Mouse (Mus musculus) limb, embryonic 13.5 days (tissue): Measurements from ENCODE around the gene Rerg. TPM values are rescaled to one million over a fixed set of nuclear protein-coding genes. Genes with fewer than 3 reads are reported as not detected.

Experiments used
- ATAC-seq: fragments of 200-750 bp; cut with Nextera tagmentation; 2 replicates; pipeline ENCODE4 v1.8.0; 2017; ENCODE audit warnings: low read depth, moderate number of reproducible peaks, moderate TSS enrichment; ENCODE audit not compliant: low FRiP score
- H3K27ac ChIP-seq: fragments of 300-500 bp; sonication (generic); 2 replicates; pipeline ENCODE4 v1.5.1; 2015; ENCODE audit warnings: inconsistent platforms, mild to moderate bottlenecking, moderate library complexity
- H3K27me3 ChIP-seq: fragments of 300-500 bp; sonication (generic); 2 replicates; pipeline ENCODE4 v1.6.1; 2015; ENCODE audit warnings: mild to moderate bottlenecking, inconsistent platforms
- H3K36me3 ChIP-seq: fragments of 300-500 bp; sonication (generic); 2 replicates; pipeline ENCODE4 v1.6.1; 2015; ENCODE audit warnings: inconsistent platforms, mild to moderate bottlenecking, moderate library complexity
- H3K4me1 ChIP-seq: fragments of 300-500 bp; sonication (generic); 2 replicates; pipeline ENCODE4 v1.6.1; 2015; ENCODE audit warnings: inconsistent platforms
- H3K4me2 ChIP-seq: fragments of 300-500 bp; sonication (generic); replicated peaks from 2 replicates; pipeline ENCODE4 v1.6.1; 2015; ENCODE audit warnings: inconsistent platforms, mild to moderate bottlenecking, moderate library complexity
- H3K4me3 ChIP-seq: fragments of 300-500 bp; sonication (generic); 2 replicates; pipeline ENCODE4 v1.5.1; 2015; ENCODE audit warnings: moderate library complexity, mild to moderate bottlenecking, inconsistent platforms
- H3K9ac ChIP-seq: fragments of 300-500 bp; sonication (generic); 2 replicates; pipeline ENCODE4 v1.6.1; 2015; ENCODE audit warnings: mild to moderate bottlenecking, inconsistent platforms
- H3K9me3 ChIP-seq: fragments of 300-500 bp; sonication (generic); 2 replicates; pipeline ENCODE4 v1.6.1; 2016; ENCODE audit warnings: inconsistent platforms
- WGBS: fragments of 180-500 bp; shearing (Covaris S2); methylation state at CpG from one replicate; pipeline ENCODE4 v1.1.7; 2015; 5-methylcytosine and 5-hydroxymethylcytosine counted together
- polyA plus RNA-seq: library from polyadenylated mRNA; unstranded; fragments of >200 nt; fragmentation: Nextera tagmentation; extraction: Ambion mirVana; gene quantifications from 2 replicates; pipeline ENCODE4 v1.2.1, GENCODE M21; 2015

Gene Rerg
- polyA plus RNA-seq, 1 experiment from 2014 or later, result 23.2 TPM

- 90% methylated on average over 2 of the region's 2 CpGs for WGBS
- Histone ChIP-seq H3K9ac (no peak overlapping the region), H3K4me1 (peaks cover 16% of the 10 kb centered on the region), H3K36me3 (no peaks in the 10 kb centered on the region), H3K4me2 (no peak overlapping the region), H3K27ac (no peak overlapping the region), H3K9me3 (peaks cover 7% of the 10 kb centered on the region), H3K27me3 (no peaks in the 10 kb centered on the region), H3K4me3 (no peak overlapping the region)
- ATAC-seq, result no peak
These were observed 75.8 kb downstream of the Rerg start for GRCm38 (mm10) chr6:137094475-137094874.

GRCm38 (mm10) chr6:137088469-137088868 lies 81.8 kb downstream of the Rerg start:
- Histone ChIP-seq H3K4me2 (no peak overlapping the region), H3K4me1 (peaks cover 23% of the 10 kb centered on the region), H3K4me3 (no peak overlapping the region), H3K9ac (no peak overlapping the region), H3K27me3 (no peaks in the 10 kb centered on the region), H3K27ac (peak overlapping the region; percentile 71; the same call in 1 of the 2 replicates), H3K9me3 (peaks cover 7% of the 10 kb centered on the region), H3K36me3 (no peaks in the 10 kb centered on the region)
- WGBS, result 70% methylated on average over 6 of the region's 6 CpGs
- no peak for ATAC-seq

- no peaks in the 10 kb centered on the region for H3K36me3 ChIP-seq
- ATAC-seq, result peak; percentile 48; the same call in 1 of the 2 replicates
- peaks cover 7% of the 10 kb centered on the region for H3K9me3 ChIP-seq
- no peak overlapping the region for H3K4me3 ChIP-seq
- H3K4me1 ChIP-seq, result peaks cover 23% of the 10 kb centered on the region
- no peak overlapping the region for H3K9ac ChIP-seq
- peak overlapping the region; percentile 71; the same call in 1 of the 2 replicates for H3K27ac ChIP-seq
- H3K27me3 ChIP-seq, result no peaks in the 10 kb centered on the region
- H3K4me2 ChIP-seq, result no peak overlapping the region
- whole genome bisulfite sequencing, result 48% methylated on average over 5 of the region's 5 CpGs
These were observed 82.3 kb downstream of the Rerg start for GRCm38 (mm10) chr6:137087956-137088355.

GRCm38 (mm10) chr6:137087470-137087869 lies 82.8 kb downstream of the Rerg start:
- Histone ChIP-seq H3K9ac (no peak overlapping the region), H3K4me2 (no peak overlapping the region), H3K27me3 (no peaks in the 10 kb centered on the region), H3K36me3 (no peaks in the 10 kb centered on the region), H3K4me3 (no peak overlapping the region), H3K27ac (no peak overlapping the region), H3K9me3 (peaks cover 7% of the 10 kb centered on the region), H3K4me1 (peaks cover 23% of the 10 kb centered on the region)
- ATAC-seq, result peak; percentile 78
- WGBS, result 34% methylated on average over 3 of the region's 3 CpGs

GRCm38 (mm10) chr6:137079701-137080100 lies 90.6 kb downstream of the Rerg start:
- peak; percentile 57; the same call in 1 of the 2 replicates for ATAC-seq

GRCm38 (mm10) chr6:137076731-137077130 lies 93.6 kb downstream of the Rerg start:
- Histone ChIP-seq H3K27me3 (peaks cover 1% of the 10 kb centered on the region; the same call in 1 of the 2 replicates), H3K9ac (no peak overlapping the region), H3K4me3 (no peak overlapping the region), H3K9me3 (no peaks in the 10 kb centered on the region), H3K4me1 (peaks cover 6% of the 10 kb centered on the region; the same call in 1 of the 2 replicates), H3K4me2 (no peak overlapping the region), H3K36me3 (no peaks in the 10 kb centered on the region), H3K27ac (no peak overlapping the region)
- WGBS, result 84% methylated on average over 13 of the region's 13 CpGs
- no peak for ATAC-seq

More at GRCm38 (mm10) chr6:137079701-137080100, 90.6 kb downstream of the Rerg start:
- Histone ChIP-seq H3K4me1 (peaks cover 6% of the 10 kb centered on the region; the same call in 1 of the 2 replicates), H3K4me2 (0 out of 2 replicates have a peak overlapping the region, but pooled peaks have one; percentile 14), H3K27ac (no peak overlapping the region), H3K4me3 (no peak overlapping the region), H3K27me3 (no peaks in the 10 kb centered on the region), H3K36me3 (no peaks in the 10 kb centered on the region), H3K9ac (no peak overlapping the region), H3K9me3 (no peaks in the 10 kb centered on the region)
- 17% methylated on average over 6 of the region's 6 CpGs for WGBS

- Histone ChIP-seq H3K36me3 (no peaks in the 10 kb centered on the region), H3K4me2 (no peak overlapping the region), H3K4me1 (peaks cover 6% of the 10 kb centered on the region; the same call in 1 of the 2 replicates), H3K9ac (no peak overlapping the region), H3K27me3 (peaks cover 4% of the 10 kb centered on the region; the same call in 1 of the 2 replicates), H3K27ac (no peak overlapping the region), H3K9me3 (no peaks in the 10 kb centered on the region), H3K4me3 (no peak overlapping the region)
- no peak for ATAC-seq
- WGBS, result 67% methylated on average over 6 of the region's 6 CpGs
These were observed 94.1 kb downstream of the Rerg start for GRCm38 (mm10) chr6:137076225-137076624.

GRCm38 (mm10) chr6:137072256-137072655 lies 98.0 kb downstream of the Rerg start:
- Histone ChIP-seq H3K27me3 (peaks cover 4% of the 10 kb centered on the region; the same call in 1 of the 2 replicates), H3K9ac (no peak overlapping the region), H3K9me3 (no peaks in the 10 kb centered on the region), H3K4me2 (no peak overlapping the region), H3K4me1 (no peaks in the 10 kb centered on the region), H3K27ac (no peak overlapping the region), H3K4me3 (no peak overlapping the region), H3K36me3 (no peaks in the 10 kb centered on the region)
- ATAC-seq, result no peak
- WGBS, result 63% methylated on average over 8 of the region's 8 CpGs

DNA sequence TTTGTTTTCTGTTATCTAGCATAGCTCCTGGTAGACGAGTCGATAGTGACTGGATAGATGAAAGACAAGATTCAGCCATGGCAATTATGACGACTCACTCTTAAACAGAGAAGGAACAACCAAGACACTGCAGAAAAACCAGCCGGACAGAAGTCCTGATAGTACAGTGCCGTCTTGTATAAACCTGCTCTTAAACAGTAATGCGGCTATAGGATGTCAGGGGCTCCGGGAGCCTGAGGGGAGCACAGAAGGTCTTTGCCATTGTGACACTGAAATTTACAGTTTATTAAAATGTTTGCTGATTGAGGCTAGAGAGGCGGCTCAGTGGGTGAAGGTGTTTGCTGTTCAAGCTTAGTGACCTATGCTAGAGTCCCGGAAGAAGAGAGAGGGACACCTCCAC lies 98.8 kb downstream of the Rerg start:
- no peak for ATAC-seq
- no peaks in the 10 kb centered on the region for H3K36me3 ChIP-seq
- WGBS, result 86% methylated on average over 9 of the region's 9 CpGs
- H3K4me2 ChIP-seq, result no peak overlapping the region
- no peak overlapping the region for H3K27ac ChIP-seq
- H3K27me3 ChIP-seq, result peaks cover 4% of the 10 kb centered on the region; the same call in 1 of the 2 replicates
- H3K4me3 ChIP-seq, result no peak overlapping the region
- no peaks in the 10 kb centered on the region for H3K9me3 ChIP-seq
- H3K9ac ChIP-seq, result no peak overlapping the region
- no peaks in the 10 kb centered on the region for H3K4me1 ChIP-seq

DNA sequence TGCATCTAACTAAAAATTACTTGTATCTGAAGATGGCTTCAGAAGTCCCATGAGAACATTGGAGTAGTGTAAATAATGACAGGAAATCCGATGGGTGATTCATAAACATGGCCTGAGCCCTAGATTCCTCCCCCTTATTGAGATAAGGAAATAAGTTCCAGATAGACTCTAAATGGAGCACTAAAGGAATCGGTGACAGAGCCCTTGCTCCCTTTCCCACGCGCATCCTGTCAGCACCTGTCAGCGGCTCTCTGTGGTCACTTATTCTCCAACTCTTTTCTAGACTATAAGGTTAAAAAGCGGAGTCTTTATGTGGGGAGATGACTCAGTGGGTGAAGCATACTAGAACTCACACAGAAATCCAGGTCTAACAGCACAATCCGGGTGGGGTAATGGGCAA lies 104.8 kb downstream of the Rerg start:
- H3K9me3 ChIP-seq, result no peaks in the 10 kb centered on the region
- no peak overlapping the region for H3K4me2 ChIP-seq
- no peak for ATAC-seq
- H3K36me3 ChIP-seq, result no peaks in the 10 kb centered on the region
- no peak overlapping the region for H3K4me3 ChIP-seq
- H3K9ac ChIP-seq, result no peak overlapping the region
- no peak overlapping the region for H3K27ac ChIP-seq
- WGBS, result 84% methylated on average over 7 of the region's 7 CpGs
- H3K27me3 ChIP-seq, result no peaks in the 10 kb centered on the region
- H3K4me1 ChIP-seq, result no peaks in the 10 kb centered on the region

GRCm38 (mm10) chr6:137064786-137065185 lies 105.5 kb downstream of the Rerg start:
- Histone ChIP-seq H3K9ac (no peak overlapping the region), H3K4me3 (no peak overlapping the region), H3K27ac (no peak overlapping the region), H3K9me3 (no peaks in the 10 kb centered on the region), H3K36me3 (no peaks in the 10 kb centered on the region), H3K4me1 (no peaks in the 10 kb centered on the region), H3K4me2 (no peak overlapping the region), H3K27me3 (no peaks in the 10 kb centered on the region)
- ATAC-seq, result no peak
- WGBS, result 88% methylated on average over 14 of the region's 14 CpGs

GRCm38 (mm10) chr6:137063239-137063940 lies 106.9 kb downstream of the Rerg start:
- 72% methylated on average over 10 of the region's 10 CpGs for WGBS

More at GRCm38 (mm10) chr6:137063239-137063940, 106.9 kb downstream of the Rerg start:
- Histone ChIP-seq H3K4me1 (no peaks in the 10 kb centered on the region), H3K4me3 (no peak overlapping the region), H3K9ac (no peak overlapping the region), H3K27ac (no peak overlapping the region), H3K9me3 (no peaks in the 10 kb centered on the region), H3K36me3 (no peaks in the 10 kb centered on the region), H3K27me3 (no peaks in the 10 kb centered on the region), H3K4me2 (no peak overlapping the region)
- ATAC-seq, result no peak
